Mouse (Mus musculus) intestine, embryonic 16.5 days (tissue): ENCODE results near the gene Pbxip1. TPM values are rescaled to one million over a fixed set of nuclear protein-coding genes. Genes with fewer than 3 reads are reported as not detected.
"Not testable (repeated sequence)": the region's sequence is repeated elsewhere in the genome, so short reads cannot be mapped to it uniquely, and the experiment has no call there.

Source experiments
- ATAC-seq: fragments of 200-750 bp; cut with Nextera tagmentation; 2 replicates; pipeline ENCODE4 v1.8.0; 2017; ENCODE audit warnings: moderate TSS enrichment, moderate library complexity
- H3K27ac ChIP-seq: fragments of 300-500 bp; sonication (generic); 2 replicates; pipeline ENCODE4 v1.5.1; 2014; ENCODE audit warnings: mild to moderate bottlenecking, low read length
- H3K27me3 ChIP-seq: fragments of 300-500 bp; sonication (generic); replicated peaks from 2 replicates; pipeline ENCODE4 v1.6.1; 2014; ENCODE audit warnings: low read length, control low read depth, mixed read lengths; ENCODE audit not compliant: control insufficient read depth, insufficient read depth
- H3K36me3 ChIP-seq: fragments of 300-500 bp; sonication (generic); 2 replicates; pipeline ENCODE4 v1.6.1; 2014; ENCODE audit warnings: low read length, control low read depth; ENCODE audit not compliant: control insufficient read depth, insufficient read depth
- H3K4me1 ChIP-seq: fragments of 300-500 bp; sonication (generic); 2 replicates; pipeline ENCODE4 v1.6.1; 2014; ENCODE audit warnings: low read length, control low read depth, mixed read lengths; ENCODE audit not compliant: control insufficient read depth, insufficient read depth
- H3K4me2 ChIP-seq: fragments of 300-500 bp; sonication (generic); 2 replicates; pipeline ENCODE4 v1.6.1; 2014; ENCODE audit warnings: low read depth, low read length, control low read depth
- H3K4me3 ChIP-seq: fragments of 300-500 bp; sonication (generic); 2 replicates; pipeline ENCODE4 v1.5.1; 2014; ENCODE audit warnings: mild to moderate bottlenecking, low read length
- H3K9ac ChIP-seq: fragments of 300-500 bp; sonication (generic); 2 replicates; pipeline ENCODE4 v1.6.1; 2014; ENCODE audit warnings: low read depth, low read length
- H3K9me3 ChIP-seq: fragments of 300-500 bp; sonication (generic); 2 replicates; pipeline ENCODE4 v1.6.1; 2016; ENCODE audit warnings: low read length, control low read depth; ENCODE audit not compliant: control insufficient read depth
- WGBS: fragments of 180-500 bp; shearing (Covaris S2); extraction: QIAGEN DNeasy Blood & Tissue Kit; methylation state at CpG from one replicate; pipeline ENCODE4 v1.1.7; 2014; 5-methylcytosine and 5-hydroxymethylcytosine counted together
- polyA plus RNA-seq: library from polyadenylated mRNA; unstranded; fragments of >200 nt; fragmentation: Nextera tagmentation; extraction: Ambion mirVana; gene quantifications from 2 replicates; pipeline ENCODE4 v1.2.1, GENCODE M21; 2015

Gene Pbxip1
- polyA plus RNA-seq, 1 experiment from 2014 or later = 45.1 TPM

DNA sequence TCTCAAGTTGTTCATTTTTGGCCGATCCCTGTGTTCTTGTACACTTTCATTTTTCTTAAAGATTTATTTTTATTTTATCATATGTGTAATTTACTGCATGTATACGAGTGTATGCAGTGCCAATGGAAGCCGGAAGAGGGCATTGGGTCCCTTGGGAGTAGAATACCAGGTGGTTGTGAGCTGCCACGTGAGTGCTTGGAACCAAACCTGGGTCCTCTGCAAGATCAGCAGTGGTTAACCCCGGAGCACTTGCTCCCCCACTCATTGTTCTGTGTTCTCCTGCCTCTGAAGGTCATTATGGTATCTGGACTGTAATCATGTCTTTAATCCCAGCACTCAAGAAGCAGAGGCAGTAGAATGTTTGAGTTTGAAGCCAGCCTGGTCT lies 11.4 kb upstream of the Pbxip1 start:
- 0 out of 2 replicates have a peak overlapping the region, but pooled peaks have one; percentile 9 for H3K27ac ChIP-seq
- H3K4me2 ChIP-seq = no peak overlapping the region
- peaks cover 13% of the 10 kb centered on the region; the same call in 1 of the 2 replicates for H3K36me3 ChIP-seq
- no peaks in the 10 kb centered on the region for H3K9me3 ChIP-seq
- no peak overlapping the region for H3K4me3 ChIP-seq
- no peak for ATAC-seq
- H3K9ac ChIP-seq = no peak overlapping the region
- peaks cover 43% of the 10 kb centered on the region for H3K4me1 ChIP-seq
- 70% methylated on average over 5 of the region's 5 CpGs for WGBS
- no peaks in the 10 kb centered on the region for H3K27me3 ChIP-seq

DNA sequence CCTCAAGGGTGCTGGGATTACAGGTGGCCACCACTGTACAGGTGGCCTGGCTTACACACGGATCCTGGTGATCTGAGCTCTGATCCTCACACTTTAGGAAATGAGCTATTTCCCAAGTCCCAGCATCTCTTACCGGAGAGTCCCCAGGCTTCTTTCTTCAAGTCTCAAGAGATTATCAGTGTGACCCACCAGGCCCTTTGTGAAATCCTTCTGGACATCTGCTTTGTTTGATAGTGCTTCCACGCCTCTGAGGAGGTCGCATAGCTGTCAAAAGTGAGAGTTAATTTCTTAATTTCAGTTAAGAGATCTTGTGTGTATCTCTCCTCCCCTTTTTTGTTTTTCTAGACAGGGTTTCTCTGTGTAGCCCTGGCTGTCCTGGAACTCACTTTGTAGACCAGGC lies 10.6 kb upstream of the Pbxip1 start:
- H3K4me1 ChIP-seq = peaks cover 38% of the 10 kb centered on the region
- H3K9ac ChIP-seq = no peak overlapping the region
- no peak overlapping the region for H3K4me2 ChIP-seq
- H3K4me3 ChIP-seq = no peak overlapping the region
- no peaks in the 10 kb centered on the region for H3K9me3 ChIP-seq
- ATAC-seq = no peak
- peaks cover 13% of the 10 kb centered on the region; the same call in 1 of the 2 replicates for H3K36me3 ChIP-seq
- H3K27ac ChIP-seq = no peak overlapping the region
- WGBS = 91% methylated on average over 4 of the region's 4 CpGs
- H3K27me3 ChIP-seq = no peaks in the 10 kb centered on the region

DNA sequence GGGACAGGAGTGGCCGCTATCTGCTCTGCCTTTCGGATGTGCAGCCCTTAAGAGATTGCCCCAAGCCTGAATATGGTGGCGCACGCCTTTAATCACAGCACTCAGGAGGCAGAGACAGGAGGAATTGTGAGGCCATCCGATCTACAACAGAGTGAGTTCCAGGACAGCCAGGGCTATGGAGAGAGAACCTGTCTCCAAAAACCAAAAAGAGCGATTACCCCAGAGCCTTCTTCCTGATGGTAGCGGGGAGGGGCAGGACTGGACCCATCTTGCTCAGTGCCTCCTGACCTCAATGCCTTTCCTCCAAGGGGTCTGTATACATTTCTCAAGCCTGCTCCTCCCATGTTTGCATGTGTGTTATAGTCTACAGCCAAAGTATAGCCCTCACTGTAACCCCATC lies 7.5 kb upstream of the Pbxip1 start:
- Histone ChIP-seq H3K4me1 (peaks cover 21% of the 10 kb centered on the region), H3K36me3 (peaks cover 17% of the 10 kb centered on the region)
- 94% methylated on average over 7 of the region's 7 CpGs for WGBS
- not testable (repeated sequence) for ATAC-seq, H3K4me2 ChIP-seq, H3K9ac ChIP-seq, H3K27me3 ChIP-seq, H3K4me3 ChIP-seq, H3K27ac ChIP-seq, H3K9me3 ChIP-seq

DNA sequence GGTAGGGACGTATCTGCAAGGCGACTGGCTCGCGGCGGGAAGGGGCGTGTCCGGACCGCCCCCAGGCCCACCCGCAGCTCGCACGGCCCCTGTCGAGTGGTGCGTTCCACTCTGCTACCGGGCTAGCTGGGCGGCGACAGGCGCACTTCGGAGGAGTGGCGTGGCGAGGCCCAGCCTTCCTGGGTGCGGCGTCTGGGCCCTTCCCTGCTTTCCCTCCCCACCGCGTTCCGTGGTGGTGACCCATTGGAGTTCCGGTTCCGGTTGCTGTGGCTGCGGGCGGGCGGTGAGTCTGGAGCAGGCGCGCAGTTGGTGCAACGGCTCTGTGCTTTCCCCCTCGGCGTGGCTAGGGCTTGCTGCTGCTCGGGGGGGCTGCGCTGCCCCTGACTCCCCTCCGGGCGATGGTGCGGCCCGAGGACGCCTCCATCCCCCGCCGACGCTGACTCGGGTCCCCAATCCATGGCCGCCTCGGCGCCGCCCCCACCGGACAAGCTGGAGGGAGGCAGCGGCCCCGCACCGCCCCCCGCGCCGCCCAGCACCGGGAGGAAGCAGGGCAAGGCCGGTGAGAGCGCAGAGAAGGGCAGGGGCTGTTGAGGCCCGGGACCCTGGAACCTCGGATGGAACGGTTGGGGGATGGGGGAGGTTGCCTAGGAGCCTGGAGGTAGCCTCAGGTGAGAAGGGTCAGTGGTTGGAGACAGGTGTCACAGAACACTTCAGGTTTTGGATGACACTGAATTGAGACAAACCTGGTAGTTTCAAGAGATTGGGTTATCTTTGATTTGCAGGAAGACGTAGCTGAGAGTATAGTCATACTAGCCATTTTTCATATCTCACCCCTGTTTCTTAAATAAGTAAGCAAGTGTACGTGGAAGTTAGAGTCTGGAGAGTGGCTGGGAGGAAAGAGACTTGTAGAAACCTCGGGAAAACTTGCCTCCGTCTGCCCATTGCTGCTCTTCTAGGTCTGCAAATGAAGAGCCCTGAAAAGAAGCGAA lies 6.0 kb upstream of the Pbxip1 start, which contains the start of gene Pygo2:
Gene Pygo2 (plus strand): TSS at position 44 of the 989 bp plus-strand sequence.
- 2% methylated on average over 68 of the region's 68 CpGs for WGBS
- ATAC-seq = peak; percentile 99
- peaks cover 15% of the 10 kb centered on the region for H3K36me3 ChIP-seq

DNA sequence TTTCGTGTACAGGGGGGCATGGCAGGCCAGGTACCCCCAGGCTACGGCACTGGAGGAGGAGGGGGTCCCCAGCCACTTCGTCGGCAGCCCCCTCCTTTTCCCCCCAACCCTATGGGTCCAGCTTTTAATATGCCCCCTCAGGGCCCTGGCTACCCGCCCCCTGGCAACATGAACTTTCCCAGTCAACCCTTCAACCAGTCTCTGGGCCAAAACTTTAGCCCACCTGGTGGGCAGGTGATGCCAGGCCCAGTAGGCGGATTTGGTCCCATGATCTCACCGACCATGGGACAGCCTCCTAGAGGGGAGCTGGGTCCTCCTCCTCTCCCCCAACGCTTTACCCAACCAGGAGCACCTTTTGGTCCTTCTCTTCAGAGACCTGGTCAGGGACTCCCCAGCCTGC lies 3.9 kb upstream of the Pbxip1 start:
- WGBS = 94% methylated on average over 6 of the region's 8 CpGs
- peaks cover 18% of the 10 kb centered on the region for H3K4me1 ChIP-seq
- no peak overlapping the region for H3K9ac ChIP-seq

More for the DNA sequence above, 6.0 kb upstream of the Pbxip1 start, which contains the start of gene Pygo2:
- peak within 1 kb of the TSS; percentile 84 for H3K4me2 ChIP-seq
- peaks cover 9% of the 10 kb centered on the region for H3K4me1 ChIP-seq
- H3K27ac ChIP-seq = peak within 1 kb of the TSS; percentile 93
- peak within 1 kb of the TSS; percentile 100 for H3K4me3 ChIP-seq
- peak within 1 kb of the TSS; percentile 99 for H3K9ac ChIP-seq
- H3K9me3 ChIP-seq = no peaks in the 10 kb centered on the region
- H3K27me3 ChIP-seq = no peaks in the 10 kb centered on the region

DNA sequence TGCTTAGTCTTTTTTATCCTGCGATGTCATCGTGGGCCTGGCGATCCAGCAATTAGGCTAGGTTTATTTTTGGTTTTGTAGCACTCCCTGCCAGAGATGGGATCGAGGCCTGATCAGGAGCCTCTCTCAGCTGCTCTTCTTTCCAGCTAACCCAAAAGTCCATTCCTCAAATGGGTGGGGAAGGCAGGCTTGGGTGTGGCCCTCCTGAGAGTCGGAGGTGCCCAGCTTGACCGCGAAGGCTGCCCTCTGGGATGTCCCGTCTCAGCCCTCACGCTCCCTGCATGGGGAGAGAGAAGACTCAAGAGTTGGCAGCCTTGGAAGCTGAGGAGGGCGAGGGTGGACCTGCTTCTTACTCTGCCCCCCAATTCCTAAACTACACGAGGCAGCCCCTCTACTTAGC lies 2.0 kb upstream of the Pbxip1 start:
- Histone ChIP-seq H3K9ac (no peak overlapping the region), H3K36me3 (peaks cover 6% of the 10 kb centered on the region), H3K4me2 (no peak overlapping the region), H3K27me3 (no peaks in the 10 kb centered on the region), H3K9me3 (no peaks in the 10 kb centered on the region), H3K27ac (no peak overlapping the region), H3K4me3 (no peak overlapping the region), H3K4me1 (peaks cover 18% of the 10 kb centered on the region)
- ATAC-seq = no peak
- 86% methylated on average over 11 of the region's 11 CpGs for WGBS

More for the DNA sequence above, 3.9 kb upstream of the Pbxip1 start:
- H3K4me2 ChIP-seq = no peak overlapping the region
- no peak for ATAC-seq
- H3K36me3 ChIP-seq = peaks cover 9% of the 10 kb centered on the region
- no peaks in the 10 kb centered on the region for H3K9me3 ChIP-seq
- no peak overlapping the region for H3K4me3 ChIP-seq
- H3K27me3 ChIP-seq = no peaks in the 10 kb centered on the region
- H3K27ac ChIP-seq = no peak overlapping the region

DNA sequence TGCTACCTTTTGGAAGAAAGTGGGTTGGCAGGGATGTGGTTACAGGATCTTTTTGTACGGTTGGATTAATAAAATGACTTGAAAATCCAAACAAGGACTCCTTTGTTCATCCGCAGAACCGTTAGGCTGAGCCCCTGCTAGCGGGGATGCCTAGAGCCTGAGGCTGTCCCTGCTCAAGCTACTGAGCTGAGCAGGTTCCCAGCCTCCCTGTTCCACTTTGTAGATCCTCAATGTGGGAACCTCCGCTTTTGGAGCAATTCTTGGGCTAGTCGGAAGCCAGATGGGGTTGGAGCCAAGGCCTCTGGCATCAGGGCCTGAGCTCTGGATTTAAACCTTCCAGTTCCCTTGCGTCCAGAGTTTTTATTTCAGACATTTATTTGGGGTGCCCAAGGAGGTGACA lies 1.5 kb upstream of the Pbxip1 start:
- WGBS = 76% methylated on average over 7 of the region's 7 CpGs
- Histone ChIP-seq H3K4me2 (no peak overlapping the region), H3K36me3 (peaks cover 6% of the 10 kb centered on the region), H3K27me3 (no peaks in the 10 kb centered on the region), H3K9ac (no peak overlapping the region), H3K27ac (no peak overlapping the region), H3K4me1 (peaks cover 18% of the 10 kb centered on the region), H3K9me3 (no peaks in the 10 kb centered on the region), H3K4me3 (no peak overlapping the region)
- ATAC-seq = no peak

DNA sequence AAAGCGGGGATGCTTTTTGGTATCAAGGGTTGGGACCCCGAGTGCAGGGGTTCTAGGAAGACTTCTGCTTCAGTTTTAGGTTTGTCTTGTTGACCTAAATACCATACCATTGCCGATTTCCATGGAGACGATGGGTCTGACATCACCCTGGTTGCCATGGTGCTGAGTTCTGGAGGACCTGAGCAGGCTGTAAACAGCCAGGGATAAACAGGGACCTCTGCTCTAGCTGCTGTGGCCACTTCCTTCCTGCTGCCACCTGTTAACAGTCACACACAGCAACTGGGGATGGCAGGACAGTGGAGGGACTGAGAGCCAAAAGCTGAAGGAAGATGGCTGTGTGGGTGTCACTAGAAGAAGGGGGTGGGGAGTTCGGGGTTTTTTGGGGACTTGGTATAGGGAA lies 763 bp downstream of the Pbxip1 start:
- WGBS = 21% methylated on average over 5 of the region's 5 CpGs
- Histone ChIP-seq H3K9me3 (no peaks in the 10 kb centered on the region), H3K27me3 (no peaks in the 10 kb centered on the region), H3K4me1 (peaks cover 9% of the 10 kb centered on the region), H3K36me3 (peaks cover 6% of the 10 kb centered on the region), H3K27ac (peak overlapping the region; percentile 79), H3K9ac (peak overlapping the region; percentile 70), H3K4me2 (peak overlapping the region; percentile 76), H3K4me3 (peak overlapping the region; percentile 68)
- ATAC-seq = peak; percentile 45; the same call in 1 of the 2 replicates

DNA sequence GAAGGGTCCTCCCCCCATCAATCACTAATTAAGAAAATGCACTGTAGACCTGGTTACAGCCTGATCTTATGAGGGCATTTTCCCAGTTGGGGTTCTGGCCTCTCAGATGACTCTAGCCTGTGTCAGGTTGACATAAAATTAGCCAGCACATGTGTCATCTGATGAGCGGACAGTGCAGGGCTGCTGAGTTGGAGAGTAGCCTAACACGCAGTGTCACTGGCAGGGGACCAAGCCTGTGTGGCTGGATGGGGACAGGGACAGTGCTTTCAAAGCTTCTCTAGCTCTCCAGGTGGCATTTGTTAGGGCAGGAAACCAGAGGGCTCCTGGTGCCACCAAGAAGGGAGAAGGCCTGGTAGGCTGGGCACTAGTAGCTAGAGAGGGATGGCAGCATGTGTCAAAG lies 4.2 kb downstream of the Pbxip1 start:
- H3K4me3 ChIP-seq = no peak overlapping the region
- peaks cover 8% of the 10 kb centered on the region; the same call in 1 of the 2 replicates for H3K36me3 ChIP-seq
- no peak for ATAC-seq
- WGBS = 92% methylated on average over 2 of the region's 2 CpGs
- no peak overlapping the region for H3K4me2 ChIP-seq
- H3K9ac ChIP-seq = no peak overlapping the region
- H3K4me1 ChIP-seq = peaks cover 9% of the 10 kb centered on the region
- no peaks in the 10 kb centered on the region for H3K27me3 ChIP-seq
- H3K27ac ChIP-seq = no peak overlapping the region
- no peaks in the 10 kb centered on the region for H3K9me3 ChIP-seq
